Mouse (Mus musculus): ENCODE results near the gene Eva1c.

DNA sequence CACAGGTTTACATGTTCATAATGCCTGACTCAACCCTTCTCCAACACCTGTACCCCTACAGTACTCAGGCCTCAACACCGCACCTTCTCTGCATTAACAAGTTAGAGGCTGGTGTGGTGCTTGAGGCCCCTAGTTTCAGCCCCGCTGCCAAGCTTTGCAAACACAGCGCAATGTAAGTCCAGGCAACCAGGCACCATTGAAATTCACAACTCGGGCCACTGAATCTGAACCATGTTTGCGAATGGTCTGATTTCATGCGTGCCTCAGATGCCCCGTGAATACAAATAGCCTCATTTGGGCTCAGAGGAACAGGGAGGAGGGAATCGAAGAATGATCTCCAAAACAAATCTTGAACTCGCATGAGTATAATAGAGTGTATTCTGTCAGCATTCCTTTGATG lies 15.6 kb downstream of the Eva1c start:
- TF ChIP-seq EP300 (optimal IDR thresholded peaks at IDR 0.05) (no peak), CTCF (IDR thresholded peaks at IDR 0.05; ENCODE audit: low read depth) (no peak)
